Mouse (Mus musculus) duodenum, adult 2 months (tissue): ENCODE results near the gene Olfr1264. TPM values are rescaled to one million over a fixed set of nuclear protein-coding genes. Genes with fewer than 3 reads are reported as not detected.

Source experiments
- polyA plus RNA-seq: library from polyadenylated mRNA; depleted of rRNA; stranded (reverse); fragments of >200 nt; gene quantifications from 2 replicates; pipeline ENCODE4 v1.2.3, GENCODE M21; 2012; ENCODE audit warnings: low replicate concordance; rRNA removed

The Olfr1264 gene
- not detected in 2 replicates for polyA plus RNA-seq

GRCm38 (mm10) chr2:90025477-90025876 lies at the start of gene Olfr1264:
Gene Olfr1264 (minus strand): TSS chr2:90025577.

GRCm38 (mm10) chr2:90063494-90063893 lies 38.1 kb upstream of the Olfr1264 start, which contains the start of gene Olfr140:
Gene Olfr140 (minus strand): TSS chr2:90063594.

GRCm38 (mm10) chr2:90035037-90035436 lies 9.7 kb upstream of the Olfr1264 start, which contains the start of gene Olfr1265:
Gene Olfr1265 (plus strand): TSS chr2:90035337.

GRCm38 (mm10) chr2:90011831-90012230 lies 13.5 kb downstream of the Olfr1264 start, which contains the start of gene Olfr1263:
Gene Olfr1263 (plus strand): TSS chr2:90012131.

GRCm38 (mm10) chr2:89999845-90000244 lies 25.5 kb downstream of the Olfr1264 start, which contains the start of gene Olfr1262:
Gene Olfr1262 (plus strand): TSS chr2:90000145.

GRCm38 (mm10) chr2:89990921-89991320 lies 34.5 kb downstream of the Olfr1264 start, which contains the start of gene Olfr1261:
Gene Olfr1261 (plus strand): TSS chr2:89991221.

GRCm38 (mm10) chr2:89974184-89974583 lies 51.2 kb downstream of the Olfr1264 start, which contains the start of gene Olfr1260:
Gene Olfr1260 (plus strand): TSS chr2:89974340.

Other genes with a start within 250 kb of the Olfr1264 start
- not detected in 2 replicates for gene Olfr1254, start 232.0 kb downstream of the Olfr1264 start, polyA plus RNA-seq
- not detected in 2 replicates for gene Olfr1255, start 213.5 kb downstream of the Olfr1264 start, polyA plus RNA-seq
- gene Olfr1256, start 184.0 kb downstream of the Olfr1264 start, polyA plus RNA-seq, result not detected in 2 replicates
- not detected in 2 replicates for gene Olfr48, start 177.4 kb downstream of the Olfr1264 start, polyA plus RNA-seq
- not detected in 2 replicates for gene Olfr1257, start 147.1 kb downstream of the Olfr1264 start, polyA plus RNA-seq
- gene Olfr1258, start 98.3 kb downstream of the Olfr1264 start, polyA plus RNA-seq, result not detected in 2 replicates
- not detected in 2 replicates for gene Olfr1259, start 76.9 kb downstream of the Olfr1264 start, polyA plus RNA-seq
- gene Olfr1260, start 51.2 kb downstream of the Olfr1264 start, polyA plus RNA-seq, result not detected in 2 replicates
- not detected in 2 replicates for gene Olfr1261, start 34.4 kb downstream of the Olfr1264 start, polyA plus RNA-seq
- not detected in 2 replicates for gene Olfr1262, start 25.4 kb downstream of the Olfr1264 start, polyA plus RNA-seq
- not detected in 2 replicates for gene Olfr1263, start 13.4 kb downstream of the Olfr1264 start, polyA plus RNA-seq
- not detected in 2 replicates for gene Olfr1265, start 9.8 kb upstream of the Olfr1264 start, polyA plus RNA-seq
- gene Olfr140, start 38.0 kb upstream of the Olfr1264 start, polyA plus RNA-seq, result not detected in 2 replicates
- gene Olfr1269, start 95.8 kb upstream of the Olfr1264 start, polyA plus RNA-seq, result not detected in 2 replicates
- not detected in 2 replicates for gene Olfr32, start 116.7 kb upstream of the Olfr1264 start, polyA plus RNA-seq
- not detected in 2 replicates for gene Olfr1270, start 127.5 kb upstream of the Olfr1264 start, polyA plus RNA-seq
- not detected in 2 replicates for gene Olfr1506, start 198.9 kb upstream of the Olfr1264 start, polyA plus RNA-seq
- gene Olfr142, start 232.0 kb upstream of the Olfr1264 start, polyA plus RNA-seq, result not detected in 2 replicates
- gene Olfr1271, start 245.5 kb upstream of the Olfr1264 start, polyA plus RNA-seq, result not detected in 2 replicates